Mouse (Mus musculus) embryo, embryonic 11 days (tissue): ENCODE measurements around the gene Rad9a.

Source experiments
- DNase-seq: peaks from one replicate; pipeline ENCODE4 v3.0.0-alpha.2; 2015

Rad9a gene

GRCm38 (mm10) chr19:4192251-4192985 lies 9.0 kb downstream of the Rad9a start:
- DNase-seq = peak; percentile 51

GRCm38 (mm10) chr19:4191528-4192250 lies 9.8 kb downstream of the Rad9a start, which contains the start of gene Ppp1ca:
Gene Ppp1ca, plus strand, starts transcription at chr19:4192065.
- DNase-seq = peak; percentile 98

GRCm38 (mm10) chr19:4190831-4191334 lies 10.6 kb downstream of the Rad9a start, which contains the start of gene Tbc1d10c:
Gene Tbc1d10c, minus strand, starts transcription at chr19:4191284.
- DNase-seq = no peak

GRCm38 (mm10) chr19:4189051-4189620 lies 12.3 kb downstream of the Rad9a start:
- no peak for DNase-seq

- no peak for DNase-seq
These were observed 14.2 kb downstream of the Rad9a start for GRCm38 (mm10) chr19:4187303-4187702.

- peak; percentile 30 for DNase-seq
These were observed 16.2 kb downstream of the Rad9a start for GRCm38 (mm10) chr19:4184976-4185975.

- no peak for DNase-seq
These were observed 17.8 kb downstream of the Rad9a start for GRCm38 (mm10) chr19:4183689-4184088.

GRCm38 (mm10) chr19:4181892-4182291 lies 19.6 kb downstream of the Rad9a start:
- peak; percentile 46 for DNase-seq

DNA sequence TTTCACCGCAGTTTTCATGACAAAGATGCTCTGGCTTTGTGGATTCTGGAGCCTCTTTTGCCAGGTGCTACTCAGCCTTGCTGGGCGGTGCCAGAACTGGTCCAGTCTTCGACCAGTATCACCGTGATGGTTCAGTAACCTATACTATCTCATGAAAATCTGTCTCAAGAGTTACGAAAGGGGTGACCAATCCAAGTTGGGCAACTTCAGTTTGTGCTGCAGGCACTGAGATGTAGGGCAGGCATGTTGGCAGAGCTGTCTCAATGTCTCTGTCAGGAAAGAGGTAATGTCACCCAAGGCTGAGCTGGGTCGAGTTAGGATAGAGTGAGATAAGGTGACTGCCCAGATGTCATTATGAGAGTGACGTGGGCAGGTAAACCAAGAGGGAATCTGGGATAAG lies 21.1 kb downstream of the Rad9a start:
- no peak for DNase-seq

GRCm38 (mm10) chr19:4175368-4175947 lies 26.0 kb downstream of the Rad9a start, which contains the start of gene Carns1:
Gene Carns1, minus strand, starts transcription at chr19:4175479.
- DNase-seq = peak; percentile 50

- DNase-seq = no peak
These were observed 28.5 kb downstream of the Rad9a start for GRCm38 (mm10) chr19:4172925-4173324.

DNA sequence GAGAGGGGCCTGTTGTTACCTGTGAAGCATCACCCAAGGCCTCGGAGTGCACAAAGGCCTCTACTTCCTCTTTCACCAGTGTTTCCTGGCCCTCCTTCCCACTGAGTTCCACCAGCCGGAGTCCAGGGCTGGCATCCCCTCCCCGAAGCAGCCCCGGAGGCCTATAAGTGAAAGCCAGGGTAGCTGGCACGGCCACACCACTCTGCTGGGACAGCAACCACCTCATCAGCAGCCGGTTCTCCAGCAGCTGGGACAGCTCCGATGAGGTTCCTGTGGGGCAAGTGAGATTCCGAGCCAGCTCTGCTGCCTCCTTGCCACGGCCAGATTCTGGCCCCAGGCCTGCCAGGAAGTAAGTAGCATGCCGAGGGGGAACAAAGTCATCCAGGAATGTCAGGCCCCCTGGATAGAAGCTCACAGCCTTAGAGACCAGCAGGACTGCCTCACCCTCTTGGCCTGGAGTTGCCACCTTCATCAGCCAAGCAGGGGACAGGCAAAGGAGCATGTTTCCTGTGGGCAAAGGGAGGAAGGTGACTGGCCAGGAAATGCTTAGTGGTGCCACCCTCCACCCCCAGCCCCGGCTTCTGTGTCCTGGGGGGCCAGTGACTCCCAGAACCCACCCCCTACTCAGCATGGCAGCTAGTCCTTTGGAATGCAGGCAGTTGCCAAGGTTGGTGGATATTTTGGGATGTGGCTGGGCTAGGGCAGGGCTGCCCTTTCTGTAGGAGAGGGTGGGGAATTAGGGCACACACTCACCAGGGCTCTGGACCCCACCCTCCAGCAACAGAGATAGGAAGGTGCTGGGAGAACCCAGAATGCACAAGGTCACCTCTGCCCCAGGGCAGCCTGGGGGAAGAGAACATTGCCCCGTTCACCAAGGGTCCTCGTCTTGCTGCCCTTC lies 29.8 kb downstream of the Rad9a start:
- DNase-seq = no peak

- DNase-seq = no peak
These were observed 30.6 kb downstream of the Rad9a start for GRCm38 (mm10) chr19:4170723-4171392.

GRCm38 (mm10) chr19:4169810-4170209 lies 31.7 kb downstream of the Rad9a start:
- no peak for DNase-seq

DNA sequence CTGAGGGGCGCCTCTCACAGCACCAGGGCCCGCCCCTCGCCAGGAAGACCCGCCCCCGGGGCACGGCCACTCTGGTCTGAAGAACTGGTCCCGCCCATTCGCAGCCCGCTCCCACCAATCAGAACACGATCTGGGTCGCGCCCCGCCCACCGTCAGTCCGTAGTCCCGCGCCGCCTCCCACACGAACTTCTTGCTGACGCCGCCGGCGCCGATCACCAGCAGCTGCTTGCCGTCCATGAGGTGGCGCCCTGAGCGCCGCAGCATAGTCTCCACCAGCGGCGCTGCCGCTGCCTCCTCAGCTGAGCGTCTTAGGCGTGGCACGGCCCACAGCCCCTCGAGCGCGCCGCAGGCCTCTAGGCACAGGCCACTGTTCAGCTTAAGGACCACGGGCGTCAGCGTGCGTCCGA lies 32.1 kb downstream of the Rad9a start:
- DNase-seq = peak; percentile 99

- no peak for DNase-seq
These were observed 34.6 kb downstream of the Rad9a start for GRCm38 (mm10) chr19:4166678-4167476.

DNA sequence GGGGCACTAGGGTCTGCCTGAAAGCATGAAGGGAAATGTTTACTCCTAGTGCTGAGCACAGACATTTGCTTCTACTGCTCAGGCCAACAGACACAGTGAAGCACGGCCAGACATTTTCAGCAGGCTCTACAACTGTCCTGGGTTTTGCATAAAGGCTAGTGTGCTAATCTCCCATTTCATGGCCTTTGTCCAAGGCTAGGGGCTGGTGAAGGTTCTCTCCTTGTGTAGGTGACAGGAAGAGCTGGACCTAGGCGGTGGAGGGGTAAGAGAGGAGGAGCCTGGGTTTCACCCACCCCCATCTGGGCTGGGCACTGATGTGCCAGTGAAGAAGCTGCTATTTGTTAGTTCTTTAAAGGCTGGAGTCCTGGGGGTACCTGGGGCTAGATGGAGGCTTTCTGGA lies 36.7 kb downstream of the Rad9a start:
- no peak for DNase-seq

DNA sequence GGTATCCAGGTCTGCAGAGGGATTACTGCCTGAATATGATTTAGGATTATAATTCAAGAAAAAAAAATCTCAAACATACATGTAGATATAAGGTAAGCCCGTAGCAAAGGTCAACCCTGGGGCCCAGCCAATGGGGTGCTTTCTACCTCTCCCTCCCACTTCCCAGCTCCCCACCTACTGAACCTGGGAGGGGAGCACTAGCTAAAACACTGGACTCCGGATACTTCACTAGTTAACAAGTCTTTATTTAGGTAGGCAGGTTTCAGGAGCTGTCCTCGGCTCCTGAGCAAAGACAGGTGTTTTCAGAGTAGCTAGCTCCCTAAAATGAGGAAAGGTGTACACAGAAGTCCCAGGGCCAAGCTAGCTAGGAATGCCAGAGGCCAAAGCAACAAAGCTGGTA lies 37.4 kb downstream of the Rad9a start:
- DNase-seq = no peak

GRCm38 (mm10) chr19:4163543-4163887 lies 37.9 kb downstream of the Rad9a start:
- no peak for DNase-seq
